Mouse (Mus musculus) heart, embryonic 11.5 days (tissue): ENCODE measurements around the gene Rtbdn. TPM values are rescaled to one million over a fixed set of nuclear protein-coding genes. Genes with fewer than 3 reads are reported as not detected.
A peak's percentile ranks its signal among the peaks of the same experiment; 100 is the strongest.

ENCODE experiments used
- ATAC-seq: fragments of 200-750 bp; cut with Nextera tagmentation; replicated peaks from 2 replicates; pipeline ENCODE4 v1.8.0; 2017; ENCODE audit warnings: moderate library complexity; ENCODE audit not compliant: insufficient number of reproducible peaks, low FRiP score, low TSS enrichment
- H3K27ac ChIP-seq: fragments of 300-500 bp; sonication (generic); 2 replicates; pipeline ENCODE4 v1.5.1; 2014; ENCODE audit warnings: mild to moderate bottlenecking, low read depth, low read length
- H3K27me3 ChIP-seq: fragments of 300-500 bp; sonication (generic); 2 replicates; pipeline ENCODE4 v1.6.1; 2014; ENCODE audit warnings: mild to moderate bottlenecking, low read length, mixed read lengths; ENCODE audit not compliant: control insufficient read depth, insufficient read depth
- H3K36me3 ChIP-seq: fragments of 300-500 bp; sonication (generic); 2 replicates; pipeline ENCODE4 v1.6.1; 2014; ENCODE audit warnings: mild to moderate bottlenecking, low read length, moderate library complexity, mixed read lengths; ENCODE audit not compliant: control insufficient read depth, insufficient read depth
- H3K4me1 ChIP-seq: fragments of 300-500 bp; sonication (generic); 2 replicates; pipeline ENCODE4 v1.6.1; 2014; ENCODE audit warnings: low read length; ENCODE audit not compliant: control insufficient read depth, insufficient read depth
- H3K4me2 ChIP-seq: fragments of 300-500 bp; sonication (generic); 2 replicates; pipeline ENCODE4 v1.6.1; 2014; ENCODE audit warnings: mild to moderate bottlenecking, moderate library complexity
- H3K4me3 ChIP-seq: fragments of 300-500 bp; sonication (generic); 2 replicates; pipeline ENCODE4 v1.5.1; 2014; ENCODE audit warnings: low read depth, low read length
- H3K9ac ChIP-seq: fragments of 300-500 bp; sonication (generic); 2 replicates; pipeline ENCODE4 v1.6.1; 2014; ENCODE audit warnings: mild to moderate bottlenecking, low read depth, low read length, moderate library complexity
- H3K9me3 ChIP-seq: fragments of 300-500 bp; sonication (generic); replicated peaks from 2 replicates; pipeline ENCODE4 v1.6.1; 2016; ENCODE audit warnings: low read length; ENCODE audit not compliant: control insufficient read depth
- WGBS: fragments of 180-500 bp; shearing (Covaris S2); extraction: QIAGEN DNeasy Blood & Tissue Kit; methylation state at CpG from one replicate; pipeline ENCODE4 v1.1.7; 2014; ENCODE audit not compliant: insufficient replicate concordance; 5-methylcytosine and 5-hydroxymethylcytosine counted together
- polyA plus RNA-seq: library from polyadenylated mRNA; unstranded; fragments of >200 nt; fragmentation: Nextera tagmentation; extraction: Ambion mirVana; gene quantifications from 2 replicates; pipeline ENCODE4 v1.2.1, GENCODE M21; 2014

Rtbdn gene
- not detected in 2 replicates for polyA plus RNA-seq

GRCm38 (mm10) chr8:84946528-84947240 is at the start of gene Rtbdn:
Gene Rtbdn (plus strand): TSS chr8:84946991.
- Histone ChIP-seq H3K9me3 (no peaks in the 10 kb centered on the region), H3K36me3 (no peaks in the 10 kb centered on the region), H3K4me1 (peaks cover 4% of the 10 kb centered on the region; the same call in 1 of the 2 replicates), H3K4me2 (peak within 1 kb of the TSS; percentile 75), H3K9ac (no peak within 1 kb of the TSS), H3K27me3 (peaks cover 69% of the 10 kb centered on the region), H3K4me3 (peak within 1 kb of the TSS; percentile 43), H3K27ac (no peak within 1 kb of the TSS)
- ATAC-seq, result no peak
- 12% methylated on average over 17 of the region's 17 CpGs for WGBS

GRCm38 (mm10) chr8:84901071-84901470 is 45.7 kb upstream of the Rtbdn start:
- H3K4me3 ChIP-seq, result peak overlapping the region; percentile 77; the same call in 1 of the 2 replicates
- peak overlapping the region; percentile 10; the same call in 1 of the 2 replicates for H3K9ac ChIP-seq
- WGBS, result 14% methylated on average over 4 of the region's 4 CpGs
- H3K9me3 ChIP-seq, result no peaks in the 10 kb centered on the region
- H3K36me3 ChIP-seq, result no peaks in the 10 kb centered on the region
- H3K27me3 ChIP-seq, result peaks cover 11% of the 10 kb centered on the region
- peak overlapping the region; percentile 90 for H3K27ac ChIP-seq
- ATAC-seq, result peak; percentile 63
- peak overlapping the region; percentile 99 for H3K4me2 ChIP-seq
- peaks cover 9% of the 10 kb centered on the region for H3K4me1 ChIP-seq

GRCm38 (mm10) chr8:84901752-84902151 is 45.0 kb upstream of the Rtbdn start, which contains the start of gene Klf1:
Gene Klf1 (plus strand): TSS chr8:84901928.
- Histone ChIP-seq H3K27me3 (peaks cover 11% of the 10 kb centered on the region), H3K9me3 (no peaks in the 10 kb centered on the region), H3K4me1 (peaks cover 9% of the 10 kb centered on the region), H3K9ac (peak within 1 kb of the TSS; percentile 88), H3K27ac (peak within 1 kb of the TSS; percentile 90), H3K36me3 (no peaks in the 10 kb centered on the region), H3K4me2 (peak within 1 kb of the TSS; percentile 99), H3K4me3 (peak within 1 kb of the TSS; percentile 77)
- peak; percentile 59 for ATAC-seq
- WGBS, result 51% methylated on average over 3 of the region's 3 CpGs

- Histone ChIP-seq H3K36me3 (no peaks in the 10 kb centered on the region), H3K9ac (peak overlapping the region; percentile 88), H3K9me3 (no peaks in the 10 kb centered on the region), H3K4me2 (peak overlapping the region; percentile 99), H3K4me1 (peaks cover 9% of the 10 kb centered on the region), H3K27me3 (peaks cover 11% of the 10 kb centered on the region), H3K27ac (peak overlapping the region; percentile 90), H3K4me3 (peak overlapping the region; percentile 77)
- ATAC-seq, result no peak
- 2% methylated on average over 24 of the region's 24 CpGs for WGBS
Measured at GRCm38 (mm10) chr8:84902367-84902919, 44.3 kb upstream of the Rtbdn start.

- peak; percentile 81 for ATAC-seq
- Histone ChIP-seq H3K4me2 (peak overlapping the region; percentile 99), H3K27ac (peak overlapping the region; percentile 90), H3K4me1 (peaks cover 9% of the 10 kb centered on the region), H3K4me3 (peak overlapping the region; percentile 77), H3K9ac (peak overlapping the region; percentile 88), H3K27me3 (peaks cover 11% of the 10 kb centered on the region), H3K9me3 (no peaks in the 10 kb centered on the region), H3K36me3 (no peaks in the 10 kb centered on the region)
- under 1% methylated on average over 67 of the region's 68 CpGs for WGBS
Measured at GRCm38 (mm10) chr8:84902920-84903661, 43.7 kb upstream of the Rtbdn start.

- Histone ChIP-seq H3K4me1 (peaks cover 12% of the 10 kb centered on the region), H3K9me3 (no peaks in the 10 kb centered on the region), H3K4me2 (no peak overlapping the region), H3K9ac (no peak overlapping the region), H3K36me3 (no peaks in the 10 kb centered on the region), H3K27ac (no peak overlapping the region), H3K27me3 (peaks cover 14% of the 10 kb centered on the region), H3K4me3 (no peak overlapping the region)
- no peak for ATAC-seq
- 86% methylated on average over 7 of the region's 7 CpGs for WGBS
Measured at GRCm38 (mm10) chr8:84904351-84904750, 42.4 kb upstream of the Rtbdn start.

- peaks cover 12% of the 10 kb centered on the region for H3K4me1 ChIP-seq
- no peak overlapping the region for H3K9ac ChIP-seq
- WGBS, result 89% methylated on average over 9 of the region's 9 CpGs
- no peaks in the 10 kb centered on the region for H3K36me3 ChIP-seq
- H3K4me3 ChIP-seq, result no peak overlapping the region
- ATAC-seq, result no peak
- H3K27me3 ChIP-seq, result peaks cover 34% of the 10 kb centered on the region
- H3K27ac ChIP-seq, result no peak overlapping the region
- H3K9me3 ChIP-seq, result no peaks in the 10 kb centered on the region
- H3K4me2 ChIP-seq, result no peak overlapping the region
Measured at GRCm38 (mm10) chr8:84907037-84907436, 39.8 kb upstream of the Rtbdn start.

- peaks cover 12% of the 10 kb centered on the region for H3K4me1 ChIP-seq
- no peak overlapping the region for H3K4me3 ChIP-seq
- H3K9ac ChIP-seq, result no peak overlapping the region
- WGBS, result 78% methylated on average over 8 of the region's 8 CpGs
- H3K4me2 ChIP-seq, result no peak overlapping the region
- ATAC-seq, result no peak
- no peaks in the 10 kb centered on the region for H3K9me3 ChIP-seq
- H3K27me3 ChIP-seq, result peaks cover 37% of the 10 kb centered on the region
- H3K36me3 ChIP-seq, result no peaks in the 10 kb centered on the region
- no peak overlapping the region for H3K27ac ChIP-seq
Measured at GRCm38 (mm10) chr8:84907493-84907892, 39.3 kb upstream of the Rtbdn start.
